Mouse (Mus musculus): Measurements from ENCODE around the gene Fdx1.

- TF ChIP-seq POLR2A (IDR thresholded peaks at IDR 0.05; ENCODE audit: low read depth, low read length) (no peak), CTCF (IDR thresholded peaks at IDR 0.05; ENCODE audit: borderline replicate concordance, insufficient read depth, low read length) (no peak)
Observed at GRCm38 (mm10) chr9:51994636-51995260, 31.4 kb upstream of the Fdx1 start.
